In the genomic region with DNA sequence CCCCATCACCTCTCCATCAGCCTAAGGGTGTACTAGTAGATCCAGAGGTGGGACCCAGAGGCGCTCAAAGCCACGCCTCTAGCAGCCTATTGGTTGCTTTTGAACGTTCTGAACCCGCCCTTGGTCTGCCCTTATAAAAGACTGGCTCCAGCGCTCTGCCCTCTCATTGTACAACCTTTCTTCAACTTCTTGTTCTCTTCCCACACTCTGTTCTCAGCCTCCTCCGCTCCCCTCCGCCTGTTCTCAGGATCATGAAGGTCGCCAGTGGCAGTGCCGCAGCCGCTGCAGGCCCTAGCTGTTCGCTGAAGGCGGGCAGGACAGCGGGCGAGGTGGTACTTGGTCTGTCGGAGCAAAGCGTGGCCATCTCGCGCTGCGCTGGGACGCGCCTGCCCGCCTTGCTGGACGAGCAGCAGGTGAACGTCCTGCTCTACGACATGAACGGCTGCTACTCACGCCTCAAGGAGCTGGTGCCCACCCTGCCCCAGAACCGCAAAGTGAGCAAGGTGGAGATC, we compare ENCODE assay signal across 8 mouse cellular contexts. TPM values are rescaled to one million over a fixed set of nuclear protein-coding genes. Genes with fewer than 3 reads are reported as not detected.
DNase-seq lines count a peak whose midpoint lies in the region; ATAC-seq and TF ChIP-seq lines count a peak whose summit lies in the region.

Id1 (plus strand) TSS at position 162 of the 512 bp plus-strand sequence.

- in situ Hi-C loops in ES-E14 (cut with MboI; ENCODE audit: low sequenced_read_pairs in 2 of 2, unreplicated experiment in 2 of 2), result loop anchor here in 1 of 2 experiments (5.0 kb wide), 1 partner anchor 34 kb away; no protein-coding TSS in a partner anchor

- peak; percentile 47 for ATAC-seq in forebrain, embryonic 16.5 days
- ATAC-seq in lung, embryonic 14.5 days (ENCODE audit: insufficient read depth), result peak; percentile 75
- ATAC-seq in neutrophil, adult 5-6 weeks (ENCODE audit: extremely low read depth, insufficient number of reproducible peaks, low FRiP score, poor library complexity, severe bottlenecking), result peak; percentile 78

- H3K4me3 ChIP-seq in ES-E14 (ENCODE audit: insufficient read depth in 1 of 2, low read depth in 1 of 2, low read length in 2 of 2, poor library complexity in 1 of 2, severe bottlenecking in 1 of 2), result peak within 1 kb of the TSS; percentile 66 to 75
- H3K4me3 ChIP-seq in forebrain, embryonic 16.5 days (replicated peaks; ENCODE audit: low read length), result peak within 1 kb of the TSS; percentile 49
- peak within 1 kb of the TSS; percentile 69 for H3K4me3 ChIP-seq in lung, embryonic 14.5 days (ENCODE audit: low read depth, low read length)

- WGBS in forebrain, embryonic 16.5 days, result under 1% methylated on average over 28 of the region's 28 CpGs
- WGBS in lung, embryonic 14.5 days, result under 1% methylated on average over 28 of the region's 28 CpGs

- peaks cover 10% of the 10 kb centered on the region; the same call in 1 of the 2 replicates for H3K27me3 ChIP-seq in forebrain, embryonic 16.5 days (replicated peaks; ENCODE audit: control insufficient read depth, insufficient read depth, low read length)
- no peaks in the 10 kb centered on the region for H3K27me3 ChIP-seq in lung, embryonic 14.5 days (ENCODE audit: insufficient read depth, low read length)

- intact Hi-C loops in heart, postnatal 25 days (cut with DNase I), result no loop called here

- no peaks in the 10 kb centered on the region for H3K9me3 ChIP-seq in ES-E14 (ENCODE audit: control insufficient read depth, insufficient read depth, low read depth, low read length)
- H3K9me3 ChIP-seq in forebrain, embryonic 16.5 days (ENCODE audit: control insufficient read depth, low read length), result no peaks in the 10 kb centered on the region
- no peaks in the 10 kb centered on the region for H3K9me3 ChIP-seq in lung, embryonic 14.5 days (ENCODE audit: low read depth, low read length)

- no peak within 1 kb of the TSS; the same call in 1 of the 2 replicates for H3K27ac ChIP-seq in ES-E14 (ENCODE audit: insufficient read depth, low read depth, low read length, poor library complexity, severe bottlenecking)
- H3K27ac ChIP-seq in forebrain, embryonic 16.5 days (ENCODE audit: low read length), result peak within 1 kb of the TSS; percentile 66
- H3K27ac ChIP-seq in lung, embryonic 14.5 days (ENCODE audit: low read depth), result peak within 1 kb of the TSS; percentile 85

- TF ChIP-seq CTCF in lung, embryonic 14.5 days (IDR thresholded peaks at IDR 0.05; ENCODE audit: low read depth), result 0 out of 2 replicates have a peak, but pooled peaks have one; percentile 2

- H3K4me2 ChIP-seq in forebrain, embryonic 16.5 days (ENCODE audit: low read length), result peak within 1 kb of the TSS; percentile 87
- peak within 1 kb of the TSS; percentile 79 for H3K4me2 ChIP-seq in lung, embryonic 14.5 days

- no peaks in the 10 kb centered on the region for H3K36me3 ChIP-seq in ES-E14 (ENCODE audit: control insufficient read depth, insufficient read depth, low read length, poor library complexity, severe bottlenecking)
- no peaks in the 10 kb centered on the region for H3K36me3 ChIP-seq in forebrain, embryonic 16.5 days (ENCODE audit: control insufficient read depth, insufficient read depth)
- H3K36me3 ChIP-seq in lung, embryonic 14.5 days (ENCODE audit: insufficient read depth), result peaks cover 3% of the 10 kb centered on the region; the same call in 1 of the 2 replicates

- peaks cover 15 to 32% of the 10 kb centered on the region in 2 experiments for H3K4me1 ChIP-seq in ES-E14 (ENCODE audit: control insufficient read depth in 2 of 2, insufficient read depth in 2 of 2, low read length in 2 of 2, poor library complexity in 1 of 2)
- peaks cover 42% of the 10 kb centered on the region for H3K4me1 ChIP-seq in forebrain, embryonic 16.5 days (replicated peaks; ENCODE audit: control insufficient read depth, insufficient read depth, low read length)
- H3K4me1 ChIP-seq in lung, embryonic 14.5 days (ENCODE audit: insufficient read depth), result peaks cover 34% of the 10 kb centered on the region

- peak; percentile 86 for DNase-seq in ES-E14 (ENCODE audit: low read depth, low spot score)
- DNase-seq in c-Kit-positive CD71-negative TER-119-negative erythroid progenitor cells, embryonic 14.5 days (ENCODE audit: low read depth), result peak; percentile 87
- DNase-seq in heart, postnatal 25 days (ENCODE audit: low spot score), result peak; percentile 91
- DNase-seq in layer of hippocampus, adult 18-20 months (ENCODE audit: low spot score in 2 of 2), result peak in 1 of 2 experiments; percentile 46
- peak; percentile 97 for DNase-seq in lung, embryonic 14.5 days
- DNase-seq in thymus, postnatal 0 days (ENCODE audit: low spot score), result peak; percentile 90

- H3K9ac ChIP-seq in ES-E14 (ENCODE audit: insufficient read depth, low read depth, low read length, poor library complexity, severe bottlenecking), result peak within 1 kb of the TSS; percentile 39
- H3K9ac ChIP-seq in forebrain, embryonic 16.5 days (replicated peaks; ENCODE audit: low read depth, low read length), result peak within 1 kb of the TSS; percentile 61
- peak within 1 kb of the TSS; percentile 70 for H3K9ac ChIP-seq in lung, embryonic 14.5 days

TF ChIP-seq in ES-E14, 5 proteins besides CTCF, POLR2A, EP300 and RAD21:
- no peak for TF ChIP-seq HCFC1 (IDR thresholded peaks at IDR 0.05; ENCODE audit: borderline replicate concordance, insufficient read depth, low read length)

RNA-seq across cellular contexts. Expression of gene Id1, which starts in this region (rescaled TPM):
- 74.5 and 122 TPM in 2 replicates for total RNA-seq in ES-E14 (2012; rRNA removed)
- 22.3 and 26.0 TPM in 2 replicates for polyA plus RNA-seq in forebrain, embryonic 16.5 days (2015; fragmentation: Nextera tagmentation; extraction: Ambion mirVana)
- total RNA-seq in heart, postnatal 25 days (2021), result 10 to 100 TPM; 37.8 to 57.0 TPM
- total RNA-seq in layer of hippocampus, adult 18-20 months (2021), result 10 to 100 TPM; 19.5 to 22.3 TPM
- polyA plus RNA-seq in lung, embryonic 14.5 days (2014; fragmentation: Nextera tagmentation; extraction: Ambion mirVana), result 122 and 123 TPM in 2 replicates
- 16.2 and 19.4 TPM in 2 replicates for total RNA-seq in neutrophil, adult 5-6 weeks (2017)
- 22.9 and 23.9 TPM in 2 replicates for polyA plus RNA-seq in thymus, postnatal 0 days (2015; fragmentation: Nextera tagmentation; extraction: Ambion mirVana)
